ENCODE assay signal across 7 mouse cellular contexts in genomic region chr2:59870526-59870925, GRCm38 (mm10).
"Had no signal": no experiment of that assay in that cellular context is flagged by ENCODE, and none has a peak within 500 bp of the region (broad histone marks: within the 10 kb centered on the region; RNA-seq: fewer than 3 reads in every experiment).

No protein-coding gene starts in this region.

- DNase-seq: kidney, postnatal 36 days; layer of hippocampus, adult 9-11 months; lung, embryonic 14.5 days; lung, postnatal 10 days; right cerebral cortex, postnatal 14 days; thymus, adult 2 months; thymus, postnatal 25 days had no signal
